Mouse (Mus musculus): Measurements from ENCODE around the gene Adprm.

The Adprm gene

GRCm38 (mm10) chr11:67078000-67078399 lies 25.6 kb upstream of the Adprm start, which contains the start of gene Myh3:
Gene Myh3 (plus strand): TSS chr11:67078300.
- in situ Hi-C loops (cut with MboI; ENCODE audit: low sequenced_read_pairs) = loop anchor here (5.0 kb wide), 1 partner anchor 51 kb away; the partner anchor contains the start of gene Tmem220

- in situ Hi-C loops (cut with MboI; ENCODE audit: low sequenced_read_pairs) = loop anchor here (5.0 kb wide), 1 partner anchor 50 kb away; the partner anchor contains the start of gene Tmem220
Observed at GRCm38 (mm10) chr11:67077435-67077834, 25.0 kb upstream of the Adprm start.

- in situ Hi-C loops (cut with MboI; ENCODE audit: low sequenced_read_pairs) = loop anchor here (5.0 kb wide), 1 partner anchor 49 kb away; the partner anchor contains the start of gene Tmem220
Observed at GRCm38 (mm10) chr11:67076781-67077180, 24.4 kb upstream of the Adprm start.

- in situ Hi-C loops (cut with MboI; ENCODE audit: low sequenced_read_pairs) = loop anchor here (5.0 kb wide), 1 partner anchor 48 kb away; the partner anchor contains the start of gene Tmem220
Observed at GRCm38 (mm10) chr11:67075036-67075435, 22.6 kb upstream of the Adprm start.

- in situ Hi-C loops (cut with MboI; ENCODE audit: low sequenced_read_pairs) = no loop called here
Observed at GRCm38 (mm10) chr11:67072615-67073130, 20.3 kb upstream of the Adprm start.

- in situ Hi-C loops (cut with MboI; ENCODE audit: low sequenced_read_pairs) = no loop called here
Observed at GRCm38 (mm10) chr11:67067741-67068140, 15.3 kb upstream of the Adprm start.

GRCm38 (mm10) chr11:67062726-67063125 lies 10.3 kb upstream of the Adprm start:
- in situ Hi-C loops (cut with MboI; ENCODE audit: low sequenced_read_pairs) = no loop called here

GRCm38 (mm10) chr11:67061311-67061710 lies 8.9 kb upstream of the Adprm start:
- in situ Hi-C loops (cut with MboI; ENCODE audit: low sequenced_read_pairs) = no loop called here

GRCm38 (mm10) chr11:67054754-67055365 lies 2.5 kb upstream of the Adprm start:
- in situ Hi-C loops (cut with MboI; ENCODE audit: low sequenced_read_pairs) = no loop called here

- in situ Hi-C loops (cut with MboI; ENCODE audit: low sequenced_read_pairs) = no loop called here
Observed at GRCm38 (mm10) chr11:67051676-67052320, 596 bp downstream of the Adprm start.

GRCm38 (mm10) chr11:67049256-67049655 lies 3.1 kb downstream of the Adprm start:
- in situ Hi-C loops (cut with MboI; ENCODE audit: low sequenced_read_pairs) = no loop called here

- in situ Hi-C loops (cut with MboI; ENCODE audit: low sequenced_read_pairs) = no loop called here
Observed at GRCm38 (mm10) chr11:67048496-67048895, 3.9 kb downstream of the Adprm start.

GRCm38 (mm10) chr11:67047199-67047598 lies 5.2 kb downstream of the Adprm start:
- in situ Hi-C loops (cut with MboI; ENCODE audit: low sequenced_read_pairs) = no loop called here

- in situ Hi-C loops (cut with MboI; ENCODE audit: low sequenced_read_pairs) = no loop called here
Observed at GRCm38 (mm10) chr11:67044959-67045358, 7.4 kb downstream of the Adprm start.

- in situ Hi-C loops (cut with MboI; ENCODE audit: low sequenced_read_pairs) = no loop called here
Observed at GRCm38 (mm10) chr11:67043007-67043406, 9.4 kb downstream of the Adprm start.

GRCm38 (mm10) chr11:67040483-67040882 lies 11.9 kb downstream of the Adprm start:
- in situ Hi-C loops (cut with MboI; ENCODE audit: low sequenced_read_pairs) = no loop called here

- in situ Hi-C loops (cut with MboI; ENCODE audit: low sequenced_read_pairs) = no loop called here
Observed at GRCm38 (mm10) chr11:67039799-67040198, 12.6 kb downstream of the Adprm start.

- in situ Hi-C loops (cut with MboI; ENCODE audit: low sequenced_read_pairs) = no loop called here
Observed at GRCm38 (mm10) chr11:67036892-67037291, 15.5 kb downstream of the Adprm start.

GRCm38 (mm10) chr11:67036229-67036628 lies 16.2 kb downstream of the Adprm start:
- in situ Hi-C loops (cut with MboI; ENCODE audit: low sequenced_read_pairs) = no loop called here

GRCm38 (mm10) chr11:67034775-67035485 lies 17.5 kb downstream of the Adprm start:
- in situ Hi-C loops (cut with MboI; ENCODE audit: low sequenced_read_pairs) = no loop called here

- in situ Hi-C loops (cut with MboI; ENCODE audit: low sequenced_read_pairs) = no loop called here
Observed at GRCm38 (mm10) chr11:67031603-67031915, 20.8 kb downstream of the Adprm start.
